1 mouse cellular context compared by ENCODE assay signal in the genomic region with DNA sequence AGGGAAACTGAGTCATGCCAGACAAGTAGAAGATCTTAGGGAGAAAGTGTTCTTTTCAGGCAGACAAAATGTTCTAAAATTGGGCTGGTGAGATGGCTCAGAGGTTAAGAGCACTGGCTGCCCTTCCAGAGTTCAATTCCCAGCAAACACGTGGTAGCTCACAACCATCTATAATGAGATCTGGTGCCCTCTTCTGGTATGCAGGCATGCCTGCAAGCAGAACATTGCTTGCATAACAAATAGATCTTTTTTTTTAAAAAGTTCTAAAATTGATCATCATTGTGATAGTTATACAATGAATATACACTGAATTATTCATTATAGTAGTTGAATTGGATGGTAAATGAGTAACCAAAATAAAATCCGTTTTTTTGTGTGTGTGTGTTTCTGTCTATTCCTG.
TF ChIP-seq lines count a peak whose summit lies in the region.

No protein-coding gene starts in this region.

TF ChIP-seq in CH12.LX, 34 proteins besides CTCF, POLR2A, EP300 and RAD21:
- TF ChIP-seq MYC (IDR thresholded peaks at IDR 0.05; ENCODE audit: low read depth, low read length) = peak; percentile 91
- peak; percentile 61; the same call in 1 of the 2 replicates for TF ChIP-seq ZNF384 (IDR thresholded peaks at IDR 0.05; ENCODE audit: low read depth, low read length)
- TF ChIP-seq SMC3 (IDR thresholded peaks at IDR 0.05; ENCODE audit: low read depth, low read length) = peak; percentile 39; the same call in 1 of the 2 replicates
- no peak for TF ChIP-seq ETS1 (conservative IDR thresholded peaks at IDR 0.05; ENCODE audit: low read depth, low read length)
- TF ChIP-seq MAX (IDR thresholded peaks at IDR 0.05; ENCODE audit: low read length) = peak; percentile 72
- TF ChIP-seq USF2 (conservative IDR thresholded peaks at IDR 0.05; ENCODE audit: low read depth, low read length) = no peak
